Mouse (Mus musculus): ENCODE measurements around the gene Fndc3a.
A peak's percentile ranks its signal among the peaks of the same experiment; 100 is the strongest.

Fndc3a gene

GRCm38 (mm10) chr14:72670987-72671386, 38.8 kb downstream of the Fndc3a start:
- DNase-seq, result no peak

DNA sequence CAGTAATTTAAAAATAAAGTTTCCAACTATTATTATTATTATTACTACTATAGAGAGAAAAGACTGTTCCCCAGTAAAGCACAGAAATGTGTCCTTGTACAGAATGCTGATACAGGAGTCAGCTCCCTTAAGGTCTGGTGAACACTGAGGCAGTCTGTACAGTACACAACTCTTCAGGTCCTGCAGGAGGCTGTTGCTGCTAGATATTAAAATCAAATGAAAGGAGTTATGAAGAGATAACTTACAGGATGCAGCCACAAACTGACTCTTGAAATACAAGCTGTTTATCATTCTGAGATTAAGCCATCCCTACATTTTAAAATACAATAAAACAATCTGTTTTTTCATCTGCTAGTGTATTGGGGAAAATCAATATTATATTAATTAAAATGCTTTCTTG, 60.5 kb downstream of the Fndc3a start:
- no peak for DNase-seq

GRCm38 (mm10) chr14:72645512-72645911, 64.3 kb downstream of the Fndc3a start:
- no peak for DNase-seq

DNA sequence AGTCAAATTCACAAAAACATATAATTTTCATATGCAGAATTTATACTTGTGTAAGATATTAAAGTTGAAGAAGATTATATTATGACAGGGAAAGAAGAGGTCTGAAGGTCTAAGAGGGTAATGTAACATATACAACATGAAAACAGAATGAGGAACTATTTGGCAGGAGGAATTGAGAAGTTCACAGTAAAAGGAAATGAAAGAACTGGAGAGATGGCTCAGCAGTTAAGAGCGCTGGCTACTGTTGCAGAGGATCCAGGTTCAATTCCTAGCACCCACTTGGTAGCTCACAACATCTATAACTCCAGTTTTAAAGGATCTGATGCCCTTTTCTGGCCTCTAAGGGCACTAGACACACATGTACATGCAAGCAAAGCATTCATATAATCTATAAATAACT, 65.2 kb downstream of the Fndc3a start:
- no peak for DNase-seq

GRCm38 (mm10) chr14:72638507-72638906, 71.3 kb downstream of the Fndc3a start:
- no peak for DNase-seq

- no peak for DNase-seq
These were observed 76.2 kb downstream of the Fndc3a start for GRCm38 (mm10) chr14:72633571-72633970.

- no peak for DNase-seq
These were observed 84.4 kb downstream of the Fndc3a start for GRCm38 (mm10) chr14:72625411-72625810.

DNA sequence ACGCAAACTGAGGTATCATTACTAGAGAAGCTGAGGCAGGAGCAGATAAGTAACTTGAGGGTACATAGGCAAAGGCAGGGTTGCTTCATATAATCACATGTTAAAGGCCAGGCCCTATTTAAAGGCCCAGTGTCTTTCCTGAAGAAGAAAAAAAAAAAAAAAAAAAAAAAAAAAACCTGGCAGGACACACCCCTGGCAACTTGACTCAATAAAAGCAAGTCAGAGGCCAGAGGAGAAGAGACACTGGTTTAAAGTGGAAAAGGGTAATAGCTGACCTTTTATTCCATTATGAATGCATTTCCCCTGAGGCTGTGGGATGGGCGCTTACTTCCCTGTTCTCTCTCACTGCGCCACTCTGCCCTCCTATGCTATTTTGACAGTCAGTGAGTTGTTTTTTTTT, 105.7 kb downstream of the Fndc3a start:
- no peak for DNase-seq

- DNase-seq, result no peak
These were observed 106.6 kb downstream of the Fndc3a start for GRCm38 (mm10) chr14:72603194-72603521.

GRCm38 (mm10) chr14:72602521-72603193, 107.1 kb downstream of the Fndc3a start:
- DNase-seq, result peak; percentile 83

DNA sequence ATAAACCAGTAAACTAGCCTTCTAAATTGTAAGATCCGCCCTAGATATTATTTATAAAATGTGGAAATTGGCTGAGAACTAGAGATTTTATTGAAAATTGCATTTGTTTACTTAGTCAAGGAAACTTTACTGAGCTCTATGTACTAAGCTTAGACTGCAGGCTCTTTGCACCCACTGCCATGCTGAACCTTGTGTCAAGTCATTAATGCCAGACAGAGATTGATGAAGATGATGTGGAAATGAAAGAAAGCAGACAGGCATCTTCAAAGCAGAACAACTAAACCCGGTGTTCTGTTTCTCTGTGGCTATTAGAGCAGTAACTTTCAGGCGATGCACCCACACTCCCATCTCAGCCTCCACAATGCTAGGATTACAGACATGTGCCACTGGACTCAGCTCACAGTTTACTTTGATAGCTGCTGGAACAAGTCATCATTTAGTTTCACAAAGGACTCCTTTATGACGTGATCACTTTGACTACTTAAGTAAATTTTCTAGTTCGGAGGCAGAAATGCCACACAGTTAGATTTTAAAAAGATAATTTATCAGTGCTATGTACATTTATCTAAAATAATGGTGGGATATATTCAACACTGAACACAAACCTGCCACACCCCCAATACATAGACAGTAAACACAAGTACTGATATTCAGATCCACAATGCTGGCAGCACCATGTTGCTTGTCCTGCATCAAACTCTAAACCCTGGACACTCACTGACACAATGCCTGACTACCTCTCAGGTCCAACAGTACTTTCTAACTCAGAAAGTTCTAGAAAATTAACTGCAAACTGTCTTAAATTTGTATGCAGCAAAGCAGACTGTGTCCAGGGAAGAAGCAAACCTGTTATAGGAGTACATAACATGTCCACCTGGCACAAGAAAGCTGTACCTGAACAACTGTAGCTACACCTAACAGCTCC, 108.2 kb downstream of the Fndc3a start:
- DNase-seq, result no peak

- no peak for DNase-seq
These were observed 109.4 kb downstream of the Fndc3a start for GRCm38 (mm10) chr14:72600375-72600774.

DNA sequence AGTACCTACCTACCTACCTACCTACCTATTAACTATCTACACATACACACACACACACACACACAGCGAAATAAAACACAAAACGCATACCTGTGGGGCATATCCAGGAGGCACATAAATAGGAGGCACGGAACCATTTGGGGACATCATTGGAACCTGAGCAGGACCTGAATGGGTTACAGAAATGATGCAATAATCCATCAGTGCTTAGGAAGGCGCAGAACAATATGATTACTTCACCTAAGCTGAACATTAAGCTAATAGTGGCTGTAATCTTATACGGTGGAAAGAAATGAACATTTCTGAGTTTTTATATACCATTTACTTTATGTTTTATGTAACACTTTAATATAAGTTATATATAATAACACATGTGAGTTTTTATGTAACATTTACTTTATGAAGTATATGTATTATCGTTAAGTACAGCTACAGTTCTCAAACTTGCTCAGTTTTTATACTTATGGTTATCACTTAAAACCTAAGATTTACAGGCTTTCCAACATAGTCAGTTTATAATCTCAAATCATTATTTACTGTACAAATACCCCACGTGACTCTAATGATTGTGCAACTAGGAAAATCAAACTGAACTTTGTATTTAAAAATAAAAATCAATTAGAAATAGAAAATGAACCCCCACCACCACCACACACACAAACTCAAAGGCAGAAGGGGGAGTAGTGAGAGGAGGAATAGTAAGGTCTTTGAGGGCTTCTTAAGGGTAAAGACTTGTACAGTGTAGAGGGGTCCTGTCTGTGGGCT, 110.6 kb downstream of the Fndc3a start:
- DNase-seq, result no peak

GRCm38 (mm10) chr14:72594191-72594590, 115.6 kb downstream of the Fndc3a start:
- DNase-seq, result no peak

DNA sequence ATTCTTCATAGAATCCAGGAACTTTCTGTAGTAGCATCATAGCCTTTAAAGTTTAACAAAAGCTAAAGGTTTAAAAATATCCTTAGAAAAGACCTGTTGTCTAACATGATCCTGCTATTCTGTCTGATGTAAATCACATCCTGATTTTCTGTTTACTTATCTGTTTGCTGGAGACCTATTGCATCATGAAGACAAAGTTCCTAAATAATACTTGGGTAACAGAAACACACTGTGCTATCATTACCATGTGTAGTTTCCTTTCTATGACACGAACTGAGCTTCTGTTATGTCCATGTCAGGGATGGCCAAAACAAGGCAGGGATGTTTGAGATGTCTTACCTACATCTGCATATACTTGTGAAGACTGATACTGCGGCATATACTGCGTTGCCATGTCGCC, 120.4 kb downstream of the Fndc3a start:
- DNase-seq, result no peak

DNA sequence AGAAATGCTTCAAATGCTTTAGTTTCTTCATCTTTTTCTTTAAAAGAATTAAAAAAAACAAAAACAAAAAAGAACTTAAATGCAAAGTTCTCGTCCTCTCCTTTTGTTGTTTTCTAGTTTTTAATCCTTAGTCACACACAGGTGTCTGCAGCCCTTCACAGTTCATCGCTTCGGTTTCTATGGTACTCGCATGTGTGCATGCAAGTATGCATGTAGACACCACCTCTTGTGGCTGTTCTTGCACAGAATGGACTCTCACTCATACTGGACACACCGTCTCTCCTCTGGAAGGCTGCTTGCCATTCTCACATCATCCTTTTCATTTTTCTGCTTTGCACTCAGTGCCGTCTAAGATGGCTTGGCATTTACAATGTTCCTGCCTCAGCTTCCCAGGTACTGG, 126.8 kb downstream of the Fndc3a start:
- no peak for DNase-seq

- DNase-seq, result no peak
These were observed 128.8 kb downstream of the Fndc3a start for GRCm38 (mm10) chr14:72580991-72581390.

GRCm38 (mm10) chr14:72576283-72576682, 133.5 kb downstream of the Fndc3a start:
- DNase-seq, result no peak

- DNase-seq, result no peak
These were observed 145.9 kb downstream of the Fndc3a start for GRCm38 (mm10) chr14:72563941-72564340.

DNA sequence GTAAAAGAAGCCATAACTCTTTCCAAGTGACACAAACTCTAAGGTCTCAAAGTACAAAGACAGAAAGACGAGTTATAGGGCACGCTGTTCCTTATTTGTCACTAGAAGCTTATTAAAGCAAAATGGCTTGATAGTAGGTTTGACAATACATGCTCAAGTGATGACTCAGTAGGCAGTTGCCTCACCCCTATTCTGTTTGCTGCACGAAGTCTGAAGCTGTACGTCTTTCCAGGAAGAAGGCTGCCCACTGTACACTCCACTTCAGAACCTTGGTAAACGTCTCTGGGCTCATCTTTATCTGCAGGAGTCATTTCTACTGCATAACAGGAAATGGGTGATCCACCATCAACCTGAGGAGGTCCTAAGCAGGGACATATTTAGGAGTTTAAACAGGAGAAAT, 151.0 kb downstream of the Fndc3a start:
- DNase-seq, result no peak

DNA sequence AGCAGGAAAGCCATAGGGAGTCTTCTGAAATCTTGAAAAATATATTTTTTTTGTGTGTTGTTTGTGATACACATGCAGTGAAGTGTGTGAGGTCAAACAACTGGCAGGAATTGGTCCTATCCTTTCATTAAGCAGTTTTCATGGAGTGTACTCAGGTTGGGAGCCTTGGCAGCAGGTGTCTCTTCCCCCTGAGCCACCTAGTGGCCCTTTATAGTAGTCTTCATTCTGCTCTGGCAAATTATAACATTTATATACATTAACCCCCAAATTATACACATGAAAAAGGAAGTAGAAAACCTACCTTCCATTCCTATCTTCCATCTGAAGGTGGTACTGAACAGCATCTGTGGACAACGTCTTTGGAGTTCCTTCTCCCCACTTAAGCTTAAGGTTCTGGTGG, 154.0 kb downstream of the Fndc3a start:
- DNase-seq, result no peak

GRCm38 (mm10) chr14:72536392-72537017, 173.3 kb downstream of the Fndc3a start:
- DNase-seq, result no peak

GRCm38 (mm10) chr14:72533862-72534261, 175.9 kb downstream of the Fndc3a start:
- no peak for DNase-seq

Measured in right cerebral cortex, postnatal 4 days (tissue).